Mouse (Mus musculus) myocyte (in vitro differentiated cells): ENCODE measurements around the gene Bud31. TPM values are rescaled to one million over a fixed set of nuclear protein-coding genes. Genes with fewer than 3 reads are reported as not detected.

Source experiments
- H3K27me3 ChIP-seq: one replicate; pipeline ENCODE4 v1.6.1; 2011; ENCODE audit not compliant: control insufficient read depth, insufficient read depth, insufficient read length
- H3K36me3 ChIP-seq: one replicate; pipeline ENCODE4 v1.6.1; 2011; ENCODE audit not compliant: control insufficient read depth, insufficient read depth
- H3K4me2 ChIP-seq: one replicate; pipeline ENCODE4 v1.6.1; 2011; ENCODE audit warnings: low read depth, control low read depth
- H3K4me3 ChIP-seq: one replicate; pipeline ENCODE4 v1.5.1; 2011; ENCODE audit warnings: mild to moderate bottlenecking, control low read depth, moderate library complexity
- H3K79me2 ChIP-seq: one replicate; pipeline ENCODE4 v1.6.1; 2011; ENCODE audit not compliant: control insufficient read depth, insufficient read depth
- H3ac ChIP-seq: one replicate; pipeline ENCODE4 v1.6.1; 2011; ENCODE audit not compliant: control insufficient read depth, insufficient read length
- CEBPB ChIP-seq: IDR thresholded peaks from 2 replicates; pipeline ENCODE4 v1.6.1; 2011; ENCODE audit warnings: mild to moderate bottlenecking, moderate library complexity; ENCODE audit not compliant: poor library complexity, insufficient read depth, severe bottlenecking
- E2F4 ChIP-seq: IDR thresholded peaks from one replicate; pipeline ENCODE4 v1.6.1; 2011; ENCODE audit warnings: mild to moderate bottlenecking, control low read depth, moderate library complexity; ENCODE audit not compliant: insufficient read depth
- MAX ChIP-seq: IDR thresholded peaks from one replicate; pipeline ENCODE4 v1.6.1; 2011; ENCODE audit warnings: low read depth, mild to moderate bottlenecking, control low read depth
- MYOD1 ChIP-seq, 3 experiments: IDR thresholded peaks; one replicate each; pipeline ENCODE4 v1.6.1; 2011; ENCODE audit warnings: control low read depth in 2 of 3, low read depth in 2 of 3, mild to moderate bottlenecking in 2 of 3, moderate library complexity in 1 of 3; ENCODE audit not compliant: insufficient read length in 2 of 3, control insufficient read depth in 1 of 3
- MYOG ChIP-seq, 3 experiments: IDR thresholded peaks; one replicate each; pipeline ENCODE4 v1.6.1; 2011; ENCODE audit warnings: control low read depth in 2 of 3, low read depth in 2 of 3, mild to moderate bottlenecking in 2 of 3; ENCODE audit not compliant: insufficient read length in 2 of 3, control insufficient read depth in 1 of 3, insufficient read depth in 1 of 3
- POLR2A ChIP-seq: IDR thresholded peaks from one replicate; pipeline ENCODE4 v1.6.1; 2011; ENCODE audit warnings: low read depth, mild to moderate bottlenecking, control low read depth, moderate library complexity; ENCODE audit not compliant: insufficient read length
- POLR2AphosphoS2 ChIP-seq: IDR thresholded peaks from one replicate; pipeline ENCODE4 v1.6.1; 2011; ENCODE audit warnings: low read depth, control low read depth; ENCODE audit not compliant: insufficient read length
- REST ChIP-seq: IDR thresholded peaks from one replicate; pipeline ENCODE4 v1.6.1; 2011; ENCODE audit warnings: mild to moderate bottlenecking, control low read depth, moderate library complexity; ENCODE audit not compliant: insufficient read depth, insufficient read length
- SRF ChIP-seq: IDR thresholded peaks from one replicate; pipeline ENCODE4 v1.6.1; 2011; ENCODE audit warnings: low read depth; ENCODE audit not compliant: control insufficient read depth, insufficient read length
- TCF12 ChIP-seq: IDR thresholded peaks from one replicate; pipeline ENCODE4 v1.6.1; 2011; ENCODE audit warnings: mild to moderate bottlenecking, control low read depth; ENCODE audit not compliant: poor library complexity, insufficient read depth, severe bottlenecking
- TCF3 ChIP-seq: IDR thresholded peaks from one replicate; pipeline ENCODE4 v1.6.1; 2011; ENCODE audit warnings: low read depth, control low read depth; ENCODE audit not compliant: insufficient read length
- USF1 ChIP-seq: IDR thresholded peaks from one replicate; pipeline ENCODE4 v1.6.1; 2011; ENCODE audit warnings: low read depth, mild to moderate bottlenecking, control low read depth, moderate library complexity
- polyA plus RNA-seq: library from polyadenylated mRNA; unstranded; fragments of >200 nt; fragmentation: generic; extraction: Trizol; gene quantifications from one replicate; pipeline ENCODE4 v1.2.1, GENCODE M21; 2012; ENCODE audit warnings: missing spikeins

Bud31 gene
- polyA plus RNA-seq, 1 experiment: 130 TPM

DNA sequence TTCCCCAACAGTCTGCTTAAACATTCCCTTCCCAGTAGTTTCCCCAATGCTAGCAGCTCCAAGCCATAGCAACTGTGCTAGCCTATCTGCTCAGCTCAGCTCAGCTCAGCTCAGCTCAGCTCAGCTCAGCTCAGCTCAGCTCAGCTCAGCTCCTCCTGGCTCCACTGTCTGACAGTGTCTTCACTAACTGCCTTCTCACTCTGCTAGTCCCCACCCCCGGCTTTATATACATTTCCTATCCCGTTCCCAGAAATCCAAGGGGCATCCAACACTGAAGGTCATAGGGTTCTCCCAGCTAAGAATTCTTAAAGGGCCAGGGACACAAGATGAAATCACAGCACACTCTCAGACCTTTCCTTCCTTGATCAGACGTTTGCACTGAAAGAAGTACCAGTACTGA, 24.5 kb downstream of the Bud31 start:
- Histone ChIP-seq H3K36me3 (peaks cover 3% of the 10 kb centered on the region), H3K4me2 (no peak overlapping the region), H3K79me2 (peaks cover 35% of the 10 kb centered on the region), H3K4me3 (no peak overlapping the region), H3K27me3 (no peaks in the 10 kb centered on the region), H3ac (no peak overlapping the region)
- no peak for TF ChIP-seq TCF3
- TF ChIP-seq MAX: no peak
- no peak for TF ChIP-seq CEBPB
- TF ChIP-seq MYOG (IDR thresholded peaks at IDR 0.05; ENCODE audit: control insufficient read depth in 1 of 3, insufficient read depth in 1 of 3, insufficient read length in 2 of 3, low read depth in 2 of 3): no peak
- no peak for TF ChIP-seq E2F4

DNA sequence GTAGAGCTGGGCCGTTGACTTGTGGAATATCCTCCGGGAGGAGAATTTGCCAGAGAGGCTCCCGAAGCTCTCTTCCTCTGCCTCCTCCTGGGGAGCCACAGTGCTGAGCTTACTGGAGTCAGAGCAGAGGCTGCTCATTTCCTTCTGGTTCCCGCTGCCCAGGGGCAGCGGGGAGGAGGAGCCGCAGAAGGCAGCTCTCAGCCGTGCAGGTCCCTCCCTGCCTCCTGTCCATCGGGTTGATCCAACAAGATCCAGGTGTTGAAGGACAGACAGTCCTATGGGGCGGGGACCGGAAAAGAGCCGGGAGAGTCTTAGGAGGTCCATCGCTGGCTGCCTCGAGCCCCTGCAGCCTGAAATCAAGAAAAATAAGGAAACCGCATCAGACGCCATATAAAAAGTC, 25.0 kb downstream of the Bud31 start:
- H3K4me2 ChIP-seq: no peak overlapping the region
- H3K79me2 ChIP-seq: peaks cover 36% of the 10 kb centered on the region
- TF ChIP-seq REST: no peak
- no peak for TF ChIP-seq POLR2A
- no peak for TF ChIP-seq TCF3
- no peak for TF ChIP-seq MAX
- TF ChIP-seq SRF: no peak
- TF ChIP-seq E2F4: no peak
- TF ChIP-seq CEBPB: no peak
- TF ChIP-seq USF1: no peak
- no peak for TF ChIP-seq MYOD1 (IDR thresholded peaks at IDR 0.05; ENCODE audit: control insufficient read depth in 1 of 3, insufficient read length in 2 of 3, low read depth in 2 of 3)
- TF ChIP-seq POLR2AphosphoS2: no peak
- TF ChIP-seq TCF12: no peak
- no peak for TF ChIP-seq MYOG (IDR thresholded peaks at IDR 0.05; ENCODE audit: control insufficient read depth in 1 of 3, insufficient read depth in 1 of 3, insufficient read length in 2 of 3, low read depth in 2 of 3)
- no peaks in the 10 kb centered on the region for H3K27me3 ChIP-seq
- H3ac ChIP-seq: no peak overlapping the region
- H3K36me3 ChIP-seq: peaks cover 3% of the 10 kb centered on the region
- H3K4me3 ChIP-seq: peak overlapping the region; percentile 87

DNA sequence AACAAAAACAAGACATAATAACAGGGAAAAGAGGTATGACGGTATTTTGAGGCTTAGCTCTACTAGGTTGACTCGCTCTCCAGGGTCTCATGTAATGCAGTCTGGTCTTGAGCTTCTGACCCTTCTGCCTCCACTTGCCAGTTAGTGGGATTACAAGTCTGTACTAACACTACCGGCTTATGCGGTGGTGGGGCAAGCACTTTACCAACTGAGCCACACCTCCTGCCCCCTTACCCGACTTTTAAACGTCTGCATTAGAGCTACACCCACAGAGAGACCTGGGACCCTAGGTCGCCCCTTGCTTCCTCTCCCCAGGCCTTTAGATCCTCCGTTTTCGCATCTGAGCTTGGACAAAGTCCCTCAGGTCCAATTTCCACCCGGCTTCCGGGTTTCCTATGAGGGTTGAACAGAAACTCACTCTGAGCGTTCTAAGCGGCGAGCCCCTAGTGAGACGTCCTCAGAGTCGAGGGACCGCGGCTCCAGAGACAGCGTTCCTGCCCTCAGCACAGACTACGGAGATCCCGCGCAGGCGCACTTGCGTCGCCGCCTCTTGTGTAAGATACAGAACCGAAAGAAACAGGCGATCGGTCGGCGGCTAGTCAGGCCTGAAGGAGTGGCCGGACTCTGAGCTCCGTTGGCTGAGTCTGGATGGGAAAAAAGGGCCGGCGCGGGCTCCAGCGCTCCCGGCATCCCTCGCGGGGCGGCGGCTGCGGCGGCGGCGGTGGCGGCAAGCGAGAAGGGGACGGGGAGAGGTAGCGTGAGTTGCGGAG, 26.6 kb downstream of the Bud31 start, which contains the start of the genes Ptcd1 and Cpsf4:
Gene Ptcd1 (minus strand): TSS at position 573 of the 770 bp plus-strand sequence.
Gene Cpsf4 (plus strand): TSS at position 678 of the 770 bp plus-strand sequence.
- Histone ChIP-seq H3K27me3 (no peaks in the 10 kb centered on the region), H3ac (peak within 1 kb of the TSS; percentile 44), H3K79me2 (peaks cover 46% of the 10 kb centered on the region), H3K4me3 (peak within 1 kb of the TSS; percentile 87), H3K4me2 (peak within 1 kb of the TSS; percentile 96), H3K36me3 (peaks cover 7% of the 10 kb centered on the region)
- TF ChIP-seq MAX (no peak), SRF (peak; percentile 84), POLR2AphosphoS2 (peak; percentile 87), CEBPB (0 out of 2 replicates have a peak, but pooled peaks have one; percentile 44), REST (no peak), E2F4 (peak; percentile 46), POLR2A (peak; percentile 93)

DNA sequence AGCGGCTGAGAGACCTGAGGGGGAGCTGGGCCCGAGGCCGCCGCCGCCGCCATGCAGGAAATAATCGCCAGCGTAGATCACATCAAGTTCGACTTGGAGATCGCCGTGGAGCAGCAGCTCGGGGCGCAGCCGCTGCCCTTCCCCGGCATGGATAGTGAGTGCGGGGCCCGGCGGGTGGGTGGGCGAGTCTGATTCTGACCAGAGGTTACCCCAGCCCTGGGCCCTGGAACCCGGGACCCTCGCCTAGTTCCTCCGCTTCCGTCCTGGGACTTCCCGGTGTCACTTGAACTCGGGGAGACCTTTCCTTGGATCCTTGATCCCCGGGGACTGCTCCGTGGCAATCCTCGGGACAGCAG, 27.1 kb downstream of the Bud31 start:
- H3K27me3 ChIP-seq: no peaks in the 10 kb centered on the region
- H3ac ChIP-seq: peak overlapping the region; percentile 44
- peak overlapping the region; percentile 87 for H3K4me3 ChIP-seq
- peak overlapping the region; percentile 81 for H3K4me2 ChIP-seq
- peaks cover 8% of the 10 kb centered on the region for H3K36me3 ChIP-seq
- peaks cover 46% of the 10 kb centered on the region for H3K79me2 ChIP-seq
- no peak for TF ChIP-seq REST
- peak; percentile 6 for TF ChIP-seq POLR2AphosphoS2

DNA sequence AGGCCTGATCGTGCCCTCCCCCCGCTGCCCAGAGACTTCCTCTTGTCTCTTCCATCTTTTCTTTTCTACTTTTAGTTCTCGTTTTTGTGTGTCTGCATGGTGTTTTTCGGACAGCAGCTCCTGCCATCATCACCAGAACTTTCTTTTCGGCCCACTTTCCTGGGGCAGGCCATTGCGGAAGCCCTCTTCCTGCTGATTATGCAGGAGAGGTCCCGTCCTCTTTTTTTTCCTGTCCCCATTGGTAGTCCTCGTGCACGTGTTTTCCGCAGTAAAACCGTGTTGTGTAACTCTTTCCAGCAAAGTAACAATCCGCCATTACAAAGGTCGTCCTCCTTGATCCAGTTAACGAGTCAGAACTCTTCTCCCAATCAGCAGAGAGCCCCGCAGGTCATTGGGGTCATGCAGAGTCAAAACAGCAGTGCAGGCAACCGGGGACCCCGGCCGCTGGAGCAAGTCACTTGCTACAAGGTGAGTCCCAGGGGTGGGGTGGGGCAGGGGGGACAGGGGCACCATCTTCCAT, 38.4 kb downstream of the Bud31 start:
- Histone ChIP-seq H3ac (no peak overlapping the region), H3K27me3 (no peaks in the 10 kb centered on the region), H3K4me2 (no peak overlapping the region), H3K36me3 (peaks cover 18% of the 10 kb centered on the region), H3K79me2 (no peaks in the 10 kb centered on the region), H3K4me3 (no peak overlapping the region)
- TF ChIP-seq SRF: no peak
- TF ChIP-seq POLR2AphosphoS2: no peak
- TF ChIP-seq MYOG (IDR thresholded peaks at IDR 0.05; ENCODE audit: control insufficient read depth in 1 of 3, insufficient read depth in 1 of 3, insufficient read length in 2 of 3, low read depth in 2 of 3): no peak
- TF ChIP-seq USF1: no peak
